Mouse (Mus musculus): ENCODE data around the gene Serpinb9b. TPM values are rescaled to one million over a fixed set of nuclear protein-coding genes. Genes with fewer than 3 reads are reported as not detected.

Gene Serpinb9b
- polyA plus RNA-seq, 1 experiment from 2014 or later: not detected

DNA sequence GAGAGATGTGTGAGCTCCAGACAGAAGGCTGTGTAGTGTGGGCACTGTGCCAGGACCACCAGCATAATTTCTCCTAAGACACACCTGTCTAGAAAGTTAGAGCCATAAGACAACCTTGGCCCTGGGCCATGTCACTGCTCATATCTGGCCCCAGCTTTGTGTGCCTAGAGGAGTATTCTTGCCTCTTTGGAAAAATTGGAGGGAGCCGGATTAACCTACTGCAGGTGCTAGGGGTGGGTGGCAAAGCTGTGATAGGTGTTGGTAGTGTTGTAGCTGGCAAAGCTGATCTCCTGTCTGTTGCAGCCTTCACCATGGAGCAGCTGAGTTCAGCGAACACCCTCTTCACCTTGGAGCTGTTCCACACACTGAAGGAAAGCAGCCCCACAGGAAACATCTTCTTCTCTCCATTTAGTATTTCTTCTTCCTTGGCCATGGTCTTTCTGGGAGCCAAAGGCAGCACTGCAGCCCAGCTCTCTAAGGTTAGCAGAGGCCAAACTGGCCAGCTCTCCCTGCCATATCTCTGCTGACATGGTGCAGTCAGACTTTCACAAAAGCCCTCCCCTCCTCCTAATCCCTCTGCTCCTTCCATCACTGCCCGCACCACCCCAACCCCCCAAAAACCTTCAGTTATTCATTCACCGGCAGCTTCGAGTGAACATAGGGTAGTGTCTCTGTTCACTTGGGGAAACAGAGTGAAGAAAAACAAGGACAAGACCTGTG, 57.9 kb downstream of the Serpinb9b start:
- Histone ChIP-seq H3K27me3 (no peaks in the 10 kb centered on the region), H3K4me1 (0 out of 2 replicates have a peak, but pooled peaks cover 9% of the 10 kb centered on the region), H3K9ac (no peak overlapping the region), H3K4me2 (replicated peaks) (no peak overlapping the region), H3K27ac (no peak overlapping the region), H3K36me3 (no peaks in the 10 kb centered on the region), H3K4me3 (no peak overlapping the region), H3K9me3 (no peaks in the 10 kb centered on the region; the same call in 1 of the 2 replicates)
- no peak for ATAC-seq (ENCODE audit: low FRiP score, low read depth)
- 66% methylated on average over 5 of the region's 5 CpGs for WGBS

- H3K27ac ChIP-seq: no peak overlapping the region
- no peak overlapping the region for H3K4me2 ChIP-seq (replicated peaks)
- no peaks in the 10 kb centered on the region for H3K36me3 ChIP-seq
- H3K9me3 ChIP-seq: no peaks in the 10 kb centered on the region; the same call in 1 of the 2 replicates
- 0 out of 2 replicates have a peak, but pooled peaks cover 9% of the 10 kb centered on the region for H3K4me1 ChIP-seq
- no peaks in the 10 kb centered on the region for H3K27me3 ChIP-seq
- no peak for ATAC-seq (ENCODE audit: low FRiP score, low read depth)
- no peak overlapping the region for H3K9ac ChIP-seq
- H3K4me3 ChIP-seq: no peak overlapping the region
Measured at GRCm38 (mm10) chr13:33085695-33086432, 58.6 kb downstream of the Serpinb9b start.

DNA sequence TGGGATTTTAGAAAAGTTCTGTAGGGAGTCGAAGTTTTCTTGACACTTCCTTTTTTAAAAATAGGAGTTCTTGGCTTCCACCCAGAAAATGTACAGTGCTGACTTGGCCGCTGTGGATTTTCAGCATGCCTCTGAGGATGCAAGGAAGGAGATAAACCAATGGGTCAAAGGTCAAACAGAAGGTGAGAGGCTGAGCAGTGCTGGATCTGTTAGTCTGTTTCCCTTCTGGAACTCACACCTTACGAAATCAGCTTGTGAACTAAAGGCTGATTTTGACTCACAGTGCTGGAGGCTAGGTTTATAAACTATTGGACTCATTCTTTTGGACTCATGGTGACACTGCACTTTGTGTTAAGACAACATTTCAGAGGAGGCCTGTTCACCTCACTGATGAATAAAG, 62.4 kb downstream of the Serpinb9b start:
- Histone ChIP-seq H3K27ac (no peak overlapping the region), H3K9ac (no peak overlapping the region), H3K4me3 (no peak overlapping the region), H3K27me3 (no peaks in the 10 kb centered on the region), H3K36me3 (no peaks in the 10 kb centered on the region), H3K9me3 (no peaks in the 10 kb centered on the region; the same call in 1 of the 2 replicates), H3K4me2 (replicated peaks) (no peak overlapping the region), H3K4me1 (0 out of 2 replicates have a peak, but pooled peaks cover 9% of the 10 kb centered on the region)
- ATAC-seq (ENCODE audit: low FRiP score, low read depth): no peak
- WGBS: 71% methylated on average over 3 of the region's 3 CpGs

- Histone ChIP-seq H3K9ac (no peak overlapping the region), H3K4me3 (no peak overlapping the region), H3K4me2 (replicated peaks) (no peak overlapping the region), H3K9me3 (no peaks in the 10 kb centered on the region; the same call in 1 of the 2 replicates), H3K27me3 (no peaks in the 10 kb centered on the region), H3K36me3 (no peaks in the 10 kb centered on the region), H3K27ac (no peak overlapping the region), H3K4me1 (0 out of 2 replicates have a peak, but pooled peaks cover under 1% of the 10 kb centered on the region)
- no peak for ATAC-seq (ENCODE audit: low FRiP score, low read depth)
- WGBS: 53% methylated on average over 1 of the region's 1 CpGs
Measured at GRCm38 (mm10) chr13:33090546-33090945, 63.3 kb downstream of the Serpinb9b start.

GRCm38 (mm10) chr13:33091306-33091705, 64.1 kb downstream of the Serpinb9b start:
- Histone ChIP-seq H3K9me3 (no peaks in the 10 kb centered on the region; the same call in 1 of the 2 replicates), H3K4me3 (no peak overlapping the region), H3K4me2 (replicated peaks) (no peak overlapping the region), H3K9ac (no peak overlapping the region), H3K27me3 (no peaks in the 10 kb centered on the region), H3K36me3 (no peaks in the 10 kb centered on the region), H3K4me1 (no peaks in the 10 kb centered on the region), H3K27ac (no peak overlapping the region)
- WGBS: 95% methylated on average over 1 of the region's 1 CpGs
- ATAC-seq (ENCODE audit: low FRiP score, low read depth): no peak

Other genes with a start within 250 kb of the Serpinb9b start
- gene Mylk4, start 243.5 kb upstream of the Serpinb9b start, polyA plus RNA-seq (2015; fragmentation: Nextera tagmentation; extraction: Ambion mirVana): 4.7 and 5.1 TPM in 2 replicates
- gene Wrnip1, start 225.4 kb upstream of the Serpinb9b start, polyA plus RNA-seq (2015; fragmentation: Nextera tagmentation; extraction: Ambion mirVana): 23.7 and 24.1 TPM in 2 replicates
- not detected in 2 replicates for gene D930007J09Rik, start 224.6 kb upstream of the Serpinb9b start, polyA plus RNA-seq (2015; fragmentation: Nextera tagmentation; extraction: Ambion mirVana)
- 5.4 and 7.0 TPM in 2 replicates for gene Serpinb1a, start 176.2 kb upstream of the Serpinb9b start, polyA plus RNA-seq (2015; fragmentation: Nextera tagmentation; extraction: Ambion mirVana)
- gene Serpinb1c, start 129.2 kb upstream of the Serpinb9b start, polyA plus RNA-seq (2015; fragmentation: Nextera tagmentation; extraction: Ambion mirVana): not detected in 2 replicates
- 0.86 and 0.92 TPM in 2 replicates for gene Serpinb6b, start 62.2 kb upstream of the Serpinb9b start, polyA plus RNA-seq (2015; fragmentation: Nextera tagmentation; extraction: Ambion mirVana)
- gene Serpinb9, start 24.2 kb upstream of the Serpinb9b start, polyA plus RNA-seq (2015; fragmentation: Nextera tagmentation; extraction: Ambion mirVana): 3.1 and 3.3 TPM in 2 replicates
- 0.17 and 0.49 TPM in 2 replicates for gene Serpinb1b, start 51.2 kb downstream of the Serpinb9b start, polyA plus RNA-seq (2015; fragmentation: Nextera tagmentation; extraction: Ambion mirVana)
- gene Serpinb9c, start 132.3 kb downstream of the Serpinb9b start, polyA plus RNA-seq (2015; fragmentation: Nextera tagmentation; extraction: Ambion mirVana): not detected in 2 replicates
- gene Serpinb9d, start 165.5 kb downstream of the Serpinb9b start, polyA plus RNA-seq (2015; fragmentation: Nextera tagmentation; extraction: Ambion mirVana): not detected in 2 replicates
- not detected in 2 replicates for gene Serpinb9e, start 222.2 kb downstream of the Serpinb9b start, polyA plus RNA-seq (2015; fragmentation: Nextera tagmentation; extraction: Ambion mirVana)

All from limb, embryonic 13.5 days (tissue).